Mouse (Mus musculus) G1E (cell line): ENCODE data around the gene Tbc1d17. TPM values are rescaled to one million over a fixed set of nuclear protein-coding genes. Genes with fewer than 3 reads are reported as not detected.

Experiments used
- ATAC-seq: 2 replicates; pipeline ENCODE4 v1.8.0; 2016; ENCODE audit warnings: mild to moderate bottlenecking; ENCODE audit not compliant: insufficient number of reproducible peaks, poor library complexity, low FRiP score, severe bottlenecking; ENCODE audit errors: extremely low read depth
- DNase-seq: peaks from one replicate; pipeline ENCODE4 v3.0.0; 2012; ENCODE audit warnings: low spot score
- H3K27me3 ChIP-seq: 2 replicates; pipeline ENCODE4 v1.6.1; 2012; ENCODE audit warnings: mild to moderate bottlenecking, low read length, inconsistent platforms; ENCODE audit not compliant: insufficient read depth
- H3K36me3 ChIP-seq: replicated peaks from 2 replicates; pipeline ENCODE3; 2012; ENCODE audit warnings: mild to moderate bottlenecking, inconsistent platforms
- H3K4me1 ChIP-seq: 2 replicates; pipeline ENCODE4 v1.6.1; 2012; ENCODE audit warnings: low read depth, low read length, inconsistent platforms, mixed read lengths; ENCODE audit not compliant: insufficient read depth
- H3K4me3 ChIP-seq: 2 replicates; pipeline ENCODE4 v1.5.1; 2012; ENCODE audit warnings: low read depth, mild to moderate bottlenecking, inconsistent platforms, low read length, moderate library complexity, mixed read lengths
- H3K9me3 ChIP-seq: replicated peaks from 2 replicates; pipeline ENCODE4 v1.6.1; 2012; ENCODE audit warnings: inconsistent platforms
- CTCF ChIP-seq: IDR thresholded peaks from 2 replicates; pipeline ENCODE4 v1.5.1; 2012; ENCODE audit warnings: low read depth, low read length, inconsistent platforms, mixed read lengths
- GATA1 ChIP-seq: IDR thresholded peaks from 2 replicates; pipeline ENCODE4 v1.6.1; 2012; ENCODE audit warnings: borderline replicate concordance, low read length, inconsistent platforms, mixed read lengths
- GATA2 ChIP-seq: IDR thresholded peaks from 2 replicates; pipeline ENCODE4 v1.6.1; 2012; ENCODE audit warnings: low read depth, low read length, inconsistent platforms, borderline replicate concordance
- POLR2AphosphoS5 ChIP-seq: IDR thresholded peaks from 2 replicates; pipeline ENCODE4 v1.6.1; 2012; ENCODE audit warnings: low read depth, low read length, inconsistent platforms; ENCODE audit not compliant: insufficient replicate concordance
- TAL1 ChIP-seq: conservative IDR thresholded peaks from 2 replicates; pipeline ENCODE4 v1.6.1; 2012; ENCODE audit warnings: low read depth, low read length, inconsistent platforms, mixed read lengths
- polyA plus RNA-seq: library from polyadenylated mRNA; stranded (reverse); fragments of >175 nt; gene quantifications from 2 replicates; pipeline ENCODE4 v1.2.3, GENCODE M21; 2012
- total RNA-seq, 2 experiments: library from RNA; stranded (forward) in 1 of 2; stranded (reverse) in 1 of 2; fragments of 200-1000 nt in 1 of 2; fragments of >200 nt in 1 of 2; fragmentation: Nextera tagmentation in 1 of 2; gene quantifications; 2 replicates each; pipeline ENCODE4 v1.2.3; 2014 to 2017

The Tbc1d17 gene
- total and polyA plus RNA-seq, 3 experiments, result 25.7 to 75.7 (median 32.3) TPM

GRCm38 (mm10) chr7:44808927-44809326 is 40.0 kb downstream of the Tbc1d17 start:
- TF ChIP-seq GATA2 (no peak), GATA1 (no peak), POLR2AphosphoS5 (no peak), TAL1 (no peak), CTCF (no peak)
- Histone ChIP-seq H3K4me1 (peaks cover 9% of the 10 kb centered on the region; the same call in 1 of the 2 replicates), H3K36me3 (peaks cover 41% of the 10 kb centered on the region), H3K27me3 (peaks cover 27% of the 10 kb centered on the region), H3K4me3 (no peak overlapping the region), H3K9me3 (no peaks in the 10 kb centered on the region)
- DNase-seq, result no peak
- ATAC-seq, result no peak

GRCm38 (mm10) chr7:44792781-44793180 is 56.1 kb downstream of the Tbc1d17 start:
- Histone ChIP-seq H3K36me3 (no peaks in the 10 kb centered on the region), H3K27me3 (peaks cover 20% of the 10 kb centered on the region), H3K4me1 (no peaks in the 10 kb centered on the region), H3K4me3 (no peak overlapping the region), H3K9me3 (peaks cover 14% of the 10 kb centered on the region)
- no peak for TF ChIP-seq POLR2AphosphoS5
- DNase-seq (no peak), ATAC-seq (no peak)

- H3K9me3 ChIP-seq, result peaks cover 14% of the 10 kb centered on the region
- peaks cover 30% of the 10 kb centered on the region for H3K27me3 ChIP-seq
- ATAC-seq, result no peak
- no peaks in the 10 kb centered on the region for H3K36me3 ChIP-seq
- TF ChIP-seq POLR2AphosphoS5 (no peak), CTCF (no peak), GATA1 (no peak), GATA2 (no peak), TAL1 (no peak)
- DNase-seq, result no peak
- no peak overlapping the region for H3K4me3 ChIP-seq
- H3K4me1 ChIP-seq, result no peaks in the 10 kb centered on the region
Measured at GRCm38 (mm10) chr7:44790066-44790465, 58.8 kb downstream of the Tbc1d17 start.

- TF ChIP-seq TAL1 (no peak), GATA2 (no peak), GATA1 (no peak), CTCF (no peak), POLR2AphosphoS5 (no peak)
- H3K4me1 ChIP-seq, result no peaks in the 10 kb centered on the region
- no peak overlapping the region for H3K4me3 ChIP-seq
- peaks cover 10% of the 10 kb centered on the region for H3K9me3 ChIP-seq
- peaks cover 31% of the 10 kb centered on the region for H3K27me3 ChIP-seq
- DNase-seq, result no peak
- ATAC-seq, result no peak
- no peaks in the 10 kb centered on the region for H3K36me3 ChIP-seq
Measured at GRCm38 (mm10) chr7:44789531-44789930, 59.3 kb downstream of the Tbc1d17 start.

Other genes starting within 250 kb of the Tbc1d17 start
Only the 20 nearest of the 24 such genes appear.
- gene Myh14, start 178.2 kb downstream of the Tbc1d17 start, total RNA-seq (2014; fragmentation: Nextera tagmentation), result not detected in 2 replicates
- gene Myh14, start 178.2 kb downstream of the Tbc1d17 start, total RNA-seq (2017), result not detected in 2 replicates
- gene Myh14, start 178.2 kb downstream of the Tbc1d17 start, polyA plus RNA-seq, result not detected in 2 replicates
- gene Izumo2, start 140.3 kb downstream of the Tbc1d17 start, total RNA-seq (2014; fragmentation: Nextera tagmentation), result not detected in 2 replicates
- not detected in 2 replicates for gene Izumo2, start 140.3 kb downstream of the Tbc1d17 start, total RNA-seq (2017)
- not detected in 2 replicates for gene Izumo2, start 140.3 kb downstream of the Tbc1d17 start, polyA plus RNA-seq
- 44.9 and 48.7 TPM in 2 replicates for gene Vrk3, start 100.7 kb downstream of the Tbc1d17 start, total RNA-seq (2014; fragmentation: Nextera tagmentation)
- 48.8 and 49.0 TPM in 2 replicates for gene Vrk3, start 100.7 kb downstream of the Tbc1d17 start, total RNA-seq (2017)
- gene Vrk3, start 100.7 kb downstream of the Tbc1d17 start, polyA plus RNA-seq, result 72.0 and 82.5 TPM in 2 replicates
- 3.9 and 4.1 TPM in 2 replicates for gene Zfp473, start 98.0 kb downstream of the Tbc1d17 start, total RNA-seq (2014; fragmentation: Nextera tagmentation)
- 4.0 and 4.5 TPM in 2 replicates for gene Zfp473, start 98.0 kb downstream of the Tbc1d17 start, total RNA-seq (2017)
- gene Zfp473, start 98.0 kb downstream of the Tbc1d17 start, polyA plus RNA-seq, result 0.14 and 0.33 TPM in 2 replicates
- gene Nup62, start 33.0 kb downstream of the Tbc1d17 start, total RNA-seq (2014; fragmentation: Nextera tagmentation), result 96.5 and 160 TPM in 2 replicates
- 94.9 and 102 TPM in 2 replicates for gene Nup62, start 33.0 kb downstream of the Tbc1d17 start, total RNA-seq (2017)
- gene Nup62, start 33.0 kb downstream of the Tbc1d17 start, polyA plus RNA-seq, result 85.4 and 157 TPM in 2 replicates
- gene Il4i1, start 32.7 kb downstream of the Tbc1d17 start, total RNA-seq (2014; fragmentation: Nextera tagmentation), result 4.2 and 14.4 TPM in 2 replicates
- gene Il4i1, start 32.7 kb downstream of the Tbc1d17 start, total RNA-seq (2017), result 1.3 and 2.4 TPM in 2 replicates
- 3.1 and 3.2 TPM in 2 replicates for gene Il4i1, start 32.7 kb downstream of the Tbc1d17 start, polyA plus RNA-seq
- 37.7 and 58.5 TPM in 2 replicates for gene Atf5, start 32.4 kb downstream of the Tbc1d17 start, total RNA-seq (2014; fragmentation: Nextera tagmentation)
- gene Atf5, start 32.4 kb downstream of the Tbc1d17 start, total RNA-seq (2017), result 5.2 and 8.6 TPM in 2 replicates
- 282 and 396 TPM in 2 replicates for gene Atf5, start 32.4 kb downstream of the Tbc1d17 start, polyA plus RNA-seq
- 13.3 and 14.4 TPM in 2 replicates for gene Akt1s1, start 88 bp downstream of the Tbc1d17 start, total RNA-seq (2014; fragmentation: Nextera tagmentation)
- gene Akt1s1, start 88 bp downstream of the Tbc1d17 start, total RNA-seq (2017), result 23.7 and 32.5 TPM in 2 replicates
- gene Akt1s1, start 88 bp downstream of the Tbc1d17 start, polyA plus RNA-seq, result 290 and 566 TPM in 2 replicates
- gene Pnkp, start 8.1 kb upstream of the Tbc1d17 start, total RNA-seq (2014; fragmentation: Nextera tagmentation), result 20.5 and 35.8 TPM in 2 replicates
- gene Pnkp, start 8.1 kb upstream of the Tbc1d17 start, total RNA-seq (2017), result 28.2 and 36.2 TPM in 2 replicates
- 33.0 and 35.9 TPM in 2 replicates for gene Pnkp, start 8.1 kb upstream of the Tbc1d17 start, polyA plus RNA-seq
- 65.9 and 75.4 TPM in 2 replicates for gene Ptov1, start 20.7 kb upstream of the Tbc1d17 start, total RNA-seq (2014; fragmentation: Nextera tagmentation)
- gene Ptov1, start 20.7 kb upstream of the Tbc1d17 start, total RNA-seq (2017), result 27.2 and 33.2 TPM in 2 replicates
- gene Ptov1, start 20.7 kb upstream of the Tbc1d17 start, polyA plus RNA-seq, result 145 and 150 TPM in 2 replicates
- 77.5 and 96.6 TPM in 2 replicates for gene Med25, start 43.6 kb upstream of the Tbc1d17 start, total RNA-seq (2014; fragmentation: Nextera tagmentation)
- 14.0 and 16.5 TPM in 2 replicates for gene Med25, start 43.6 kb upstream of the Tbc1d17 start, total RNA-seq (2017)
- gene Med25, start 43.6 kb upstream of the Tbc1d17 start, polyA plus RNA-seq, result 367 and 482 TPM in 2 replicates
- 13.6 and 17.8 TPM in 2 replicates for gene Fuz, start 47.0 kb upstream of the Tbc1d17 start, total RNA-seq (2014; fragmentation: Nextera tagmentation)
- 16.8 and 19.0 TPM in 2 replicates for gene Fuz, start 47.0 kb upstream of the Tbc1d17 start, total RNA-seq (2017)
- 37.5 and 49.0 TPM in 2 replicates for gene Fuz, start 47.0 kb upstream of the Tbc1d17 start, polyA plus RNA-seq
- 68.8 and 98.0 TPM in 2 replicates for gene Ap2a1, start 80.4 kb upstream of the Tbc1d17 start, total RNA-seq (2014; fragmentation: Nextera tagmentation)
- 19.8 and 30.8 TPM in 2 replicates for gene Ap2a1, start 80.4 kb upstream of the Tbc1d17 start, total RNA-seq (2017)
- 92.1 and 98.8 TPM in 2 replicates for gene Ap2a1, start 80.4 kb upstream of the Tbc1d17 start, polyA plus RNA-seq
- not detected in 2 replicates for gene Tsks, start 94.1 kb upstream of the Tbc1d17 start, total RNA-seq (2014; fragmentation: Nextera tagmentation)
- gene Tsks, start 94.1 kb upstream of the Tbc1d17 start, total RNA-seq (2017), result not detected in 2 replicates
- gene Tsks, start 94.1 kb upstream of the Tbc1d17 start, polyA plus RNA-seq, result 0.29 and 0.44 TPM in 2 replicates
- gene Cpt1c, start 125.8 kb upstream of the Tbc1d17 start, total RNA-seq (2014; fragmentation: Nextera tagmentation), result 0.53 and 2.4 TPM in 2 replicates
- gene Cpt1c, start 125.8 kb upstream of the Tbc1d17 start, total RNA-seq (2017), result 0.11 and 0.23 TPM in 2 replicates
- gene Cpt1c, start 125.8 kb upstream of the Tbc1d17 start, polyA plus RNA-seq, result 0.28 and 0.33 TPM in 2 replicates
- gene Prmt1, start 137.5 kb upstream of the Tbc1d17 start, total RNA-seq (2014; fragmentation: Nextera tagmentation), result 165 and 169 TPM in 2 replicates
- 97.2 and 113 TPM in 2 replicates for gene Prmt1, start 137.5 kb upstream of the Tbc1d17 start, total RNA-seq (2017)
- 89.5 and 105 TPM in 2 replicates for gene Prmt1, start 137.5 kb upstream of the Tbc1d17 start, polyA plus RNA-seq
- gene Irf3, start 148.6 kb upstream of the Tbc1d17 start, total RNA-seq (2014; fragmentation: Nextera tagmentation), result 129 and 135 TPM in 2 replicates
- 107 and 135 TPM in 2 replicates for gene Irf3, start 148.6 kb upstream of the Tbc1d17 start, total RNA-seq (2017)
- gene Irf3, start 148.6 kb upstream of the Tbc1d17 start, polyA plus RNA-seq, result 65.6 and 87.1 TPM in 2 replicates
- 11.1 and 13.9 TPM in 2 replicates for gene Bcl2l12, start 149.6 kb upstream of the Tbc1d17 start, total RNA-seq (2014; fragmentation: Nextera tagmentation)
- gene Bcl2l12, start 149.6 kb upstream of the Tbc1d17 start, total RNA-seq (2017), result 15.6 and 20.4 TPM in 2 replicates
- gene Bcl2l12, start 149.6 kb upstream of the Tbc1d17 start, polyA plus RNA-seq, result 65.9 and 74.6 TPM in 2 replicates
- 66.0 and 111 TPM in 2 replicates for gene Scaf1, start 167.3 kb upstream of the Tbc1d17 start, total RNA-seq (2014; fragmentation: Nextera tagmentation)
- 11.3 and 13.5 TPM in 2 replicates for gene Scaf1, start 167.3 kb upstream of the Tbc1d17 start, total RNA-seq (2017)
- 203 and 244 TPM in 2 replicates for gene Scaf1, start 167.3 kb upstream of the Tbc1d17 start, polyA plus RNA-seq
- gene Rras, start 168.9 kb upstream of the Tbc1d17 start, total RNA-seq (2014; fragmentation: Nextera tagmentation), result 16.3 and 22.1 TPM in 2 replicates
- 3.1 and 3.2 TPM in 2 replicates for gene Rras, start 168.9 kb upstream of the Tbc1d17 start, total RNA-seq (2017)
- 5.6 and 6.9 TPM in 2 replicates for gene Rras, start 168.9 kb upstream of the Tbc1d17 start, polyA plus RNA-seq